Mouse (Mus musculus): ENCODE measurements around the gene Acap2. TPM values are rescaled to one million over a fixed set of nuclear protein-coding genes. Genes with fewer than 3 reads are reported as not detected.
A peak's percentile ranks its signal among the peaks of the same experiment; 100 is the strongest.

The Acap2 gene
- total and polyA plus RNA-seq, 3 experiments = 31.5 to 47.4 (median 36.9) TPM

DNA sequence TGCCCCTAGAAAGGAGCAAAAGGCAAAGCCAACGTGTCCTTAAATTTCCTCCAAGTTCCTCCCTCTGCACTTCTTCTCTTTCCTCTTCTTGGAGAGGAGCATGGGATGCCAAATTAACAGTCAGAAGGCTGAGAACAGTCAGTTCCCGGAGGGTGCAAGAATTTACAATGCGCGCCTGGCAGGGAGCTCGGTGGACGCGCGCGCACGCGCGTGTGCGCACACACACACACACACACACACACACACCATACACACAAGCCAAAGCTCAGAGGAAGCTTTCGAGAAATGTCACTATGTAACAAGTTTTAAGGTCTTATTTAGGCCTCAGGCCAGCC, 1.5 kb downstream of the Acap2 start:
- Histone ChIP-seq H3K27ac (ENCODE audit: insufficient read depth, low read depth) (no peak overlapping the region), H3K4me3 (replicated peaks in 1 of 3; ENCODE audit: low read depth in 2 of 3, low read length in 2 of 3, poor library complexity in 1 of 3) (peak overlapping the region; percentile 83 to 87 (median 84)), H3K4me2 (ENCODE audit: insufficient read depth, low read depth, poor library complexity, severe bottlenecking) (peak overlapping the region; percentile 98), H3K79me2 (replicated peaks; ENCODE audit: control insufficient read depth, extremely low read depth, insufficient read depth, poor library complexity, severe bottlenecking) (peaks cover 40% of the 10 kb centered on the region), H3K4me1 (ENCODE audit: control insufficient read depth in 1 of 2, insufficient read depth in 2 of 2) (peaks cover 11 to 48% of the 10 kb centered on the region in 2 experiments; a peak in 3 of 4 replicates), H3K9me3 (replicated peaks; ENCODE audit: low read length) (no peaks in the 10 kb centered on the region), H3K27me3 (replicated peaks) (no peaks in the 10 kb centered on the region), H3K36me3 (replicated peaks in 1 of 2; ENCODE audit: control insufficient read depth in 1 of 2, insufficient read depth in 1 of 2, low read length in 1 of 2) (peaks cover 0 to 21% of the 10 kb centered on the region in 2 experiments), H3K9ac (ENCODE audit: insufficient read depth, low read depth) (peak overlapping the region; percentile 81)
- peak; percentile 47 for DNase-seq (ENCODE audit: extremely low read depth)
- dilution Hi-C loops (cut with MboI; ENCODE audit: extremely low pct_ligation_motif_present, extremely low pct_unique_long_range_greater_than_20kb, low sequenced_read_pairs) = no loop called here
- TF ChIP-seq MYC (IDR thresholded peaks at IDR 0.05; ENCODE audit: low read depth, low read length) = no peak
- peak; percentile 31; the same call in 1 of the 2 replicates for TF ChIP-seq TCF12 (IDR thresholded peaks at IDR 0.05; ENCODE audit: low read depth, low read length)
- no peak for TF ChIP-seq ZKSCAN1 (IDR thresholded peaks at IDR 0.05; ENCODE audit: borderline replicate concordance, low read depth, low read length)
- TF ChIP-seq NRF1 (IDR thresholded peaks at IDR 0.05; ENCODE audit: low read depth, low read length) = peak; percentile 85
- peak; percentile 49; the same call in 1 of the 2 replicates for TF ChIP-seq EP300 (IDR thresholded peaks at IDR 0.05; ENCODE audit: low read length)
- TF ChIP-seq POLR2A (IDR thresholded peaks at IDR 0.05; ENCODE audit: low read depth, low read length) = no peak
- no peak for TF ChIP-seq JUND (conservative IDR thresholded peaks at IDR 0.05; ENCODE audit: low read depth, low read length)
- peak; percentile 37; the same call in 1 of the 2 replicates for TF ChIP-seq MAX (IDR thresholded peaks at IDR 0.05; ENCODE audit: low read length)
- TF ChIP-seq BHLHE40 (IDR thresholded peaks at IDR 0.05; ENCODE audit: low read depth, low read length) = peak; percentile 77
- peak; percentile 5; the same call in 1 of the 2 replicates for TF ChIP-seq HCFC1 (IDR thresholded peaks at IDR 0.05; ENCODE audit: low read depth, low read length)
- in situ Hi-C loops (cut with MboI; ENCODE audit: low pct_ligation_motif_present, low pct_unique_long_range_greater_than_20kb, low sequenced_read_pairs) = no loop called here

DNA sequence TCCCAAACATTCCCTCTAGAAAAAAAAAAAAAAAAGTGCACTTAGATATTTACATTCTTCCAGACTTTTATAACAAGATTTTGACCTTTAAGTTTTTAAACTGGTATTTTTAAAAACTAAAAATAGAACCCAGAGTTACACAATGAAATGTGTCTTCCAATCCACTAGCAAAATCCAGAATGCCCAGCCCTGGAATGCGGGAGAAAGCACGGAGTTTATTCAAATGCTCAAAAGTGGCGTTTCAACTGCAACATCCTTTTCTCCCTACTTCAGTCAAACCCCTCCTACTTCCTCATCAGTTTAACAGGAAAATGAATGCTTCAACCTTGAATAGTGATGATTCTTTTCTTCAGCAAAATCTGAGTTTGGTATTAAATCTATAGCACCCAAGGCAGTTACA, 4.1 kb downstream of the Acap2 start:
- Histone ChIP-seq H3K9ac (ENCODE audit: insufficient read depth, low read depth) (no peak overlapping the region), H3K36me3 (replicated peaks in 1 of 2; ENCODE audit: control insufficient read depth in 1 of 2, insufficient read depth in 1 of 2, low read length in 1 of 2) (peaks cover 0 to 28% of the 10 kb centered on the region in 2 experiments), H3K27ac (ENCODE audit: insufficient read depth, low read depth) (no peak overlapping the region), H3K27me3 (replicated peaks) (no peaks in the 10 kb centered on the region), H3K4me2 (ENCODE audit: insufficient read depth, low read depth, poor library complexity, severe bottlenecking) (no peak overlapping the region), H3K4me1 (ENCODE audit: control insufficient read depth in 1 of 2, insufficient read depth in 2 of 2) (peaks cover 19 to 61% of the 10 kb centered on the region in 2 experiments), H3K4me3 (replicated peaks in 1 of 3; ENCODE audit: low read depth in 2 of 3, low read length in 2 of 3, poor library complexity in 1 of 3) (no peak overlapping the region), H3K79me2 (replicated peaks; ENCODE audit: control insufficient read depth, extremely low read depth, insufficient read depth, poor library complexity, severe bottlenecking) (peaks cover 53% of the 10 kb centered on the region), H3K9me3 (replicated peaks; ENCODE audit: low read length) (no peaks in the 10 kb centered on the region)
- dilution Hi-C loops (cut with MboI; ENCODE audit: extremely low pct_ligation_motif_present, extremely low pct_unique_long_range_greater_than_20kb, low sequenced_read_pairs) (no loop called here), in situ Hi-C loops (cut with MboI; ENCODE audit: low pct_ligation_motif_present, low pct_unique_long_range_greater_than_20kb, low sequenced_read_pairs) (no loop called here)
- no peak for TF ChIP-seq USF1 (IDR thresholded peaks at IDR 0.05; ENCODE audit: low read depth, low read length)
- no peak for TF ChIP-seq EP300 (IDR thresholded peaks at IDR 0.05; ENCODE audit: low read length)
- TF ChIP-seq JUN (IDR thresholded peaks at IDR 0.05; ENCODE audit: insufficient read depth, low read depth, low read length) = no peak
- no peak for TF ChIP-seq MEF2A (IDR thresholded peaks at IDR 0.05; ENCODE audit: borderline replicate concordance, low read depth, low read length)
- TF ChIP-seq MAZ (IDR thresholded peaks at IDR 0.05; ENCODE audit: low read depth, low read length) = no peak
- no peak for TF ChIP-seq ETS1 (conservative IDR thresholded peaks at IDR 0.05; ENCODE audit: low read depth, low read length)
- no peak for TF ChIP-seq KAT2A (IDR thresholded peaks at IDR 0.05; ENCODE audit: insufficient replicate concordance, low read length)
- no peak for TF ChIP-seq SIN3A (IDR thresholded peaks at IDR 0.05; ENCODE audit: low read length)
- no peak for TF ChIP-seq CHD1 (IDR thresholded peaks at IDR 0.05; ENCODE audit: low read depth, low read length)
- TF ChIP-seq TBP (conservative IDR thresholded peaks at IDR 0.05; ENCODE audit: low read depth, low read length) = no peak
- no peak for TF ChIP-seq NRF1 (IDR thresholded peaks at IDR 0.05; ENCODE audit: low read depth, low read length)
- no peak for TF ChIP-seq MAFK (IDR thresholded peaks at IDR 0.05; ENCODE audit: insufficient replicate concordance, low read length)
- TF ChIP-seq ZKSCAN1 (IDR thresholded peaks at IDR 0.05; ENCODE audit: borderline replicate concordance, low read depth, low read length) = no peak
- TF ChIP-seq ZNF384 (IDR thresholded peaks at IDR 0.05; ENCODE audit: low read depth, low read length) = no peak
- no peak for TF ChIP-seq E2F4 (IDR thresholded peaks at IDR 0.05; ENCODE audit: insufficient replicate concordance, low read depth, low read length)
- no peak for TF ChIP-seq POLR2AphosphoS2 (IDR thresholded peaks at IDR 0.05; ENCODE audit: low read depth, low read length)
- no peak for DNase-seq (ENCODE audit: extremely low read depth)

All from CH12.LX (cell line).